Mouse (Mus musculus) CH12F3 (cell line): ENCODE results near the gene Camk1d.
"Not testable (repeated sequence)": the region's sequence is repeated elsewhere in the genome, so short reads cannot be mapped to it uniquely, and the experiment has no call there.

Experiments
- in situ Hi-C: fragments of 300-500 bp; cut with MboI; formaldehyde crosslinking; loops from 2 replicates; pipeline ENCODE4 v1.14.3; 2020; ENCODE audit warnings: low sequenced_read_pairs

Gene Camk1d

GRCm38 (mm10) chr2:5624379-5624778 lies 89.9 kb downstream of the Camk1d start:
- in situ Hi-C loops: no loop called here

- in situ Hi-C loops: no loop called here
These were observed 95.9 kb downstream of the Camk1d start for GRCm38 (mm10) chr2:5618361-5618896.

- in situ Hi-C loops: no loop called here
These were observed 99.4 kb downstream of the Camk1d start for GRCm38 (mm10) chr2:5614896-5615295.

- in situ Hi-C loops: no loop called here
These were observed 100.0 kb downstream of the Camk1d start for GRCm38 (mm10) chr2:5614308-5614705.

GRCm38 (mm10) chr2:5613651-5614307 lies 100.5 kb downstream of the Camk1d start:
- in situ Hi-C loops: no loop called here

- in situ Hi-C loops: no loop called here
These were observed 102.7 kb downstream of the Camk1d start for GRCm38 (mm10) chr2:5611601-5612000.

- in situ Hi-C loops: no loop called here
These were observed 103.8 kb downstream of the Camk1d start for GRCm38 (mm10) chr2:5610521-5610920.

- in situ Hi-C loops: no loop called here
These were observed 106.1 kb downstream of the Camk1d start for GRCm38 (mm10) chr2:5607920-5608841.

- in situ Hi-C loops: no loop called here
These were observed 108.5 kb downstream of the Camk1d start for GRCm38 (mm10) chr2:5605849-5606248.

GRCm38 (mm10) chr2:5602044-5602443 lies 112.3 kb downstream of the Camk1d start:
- in situ Hi-C loops: no loop called here

- in situ Hi-C loops: not testable (repeated sequence)
These were observed 113.1 kb downstream of the Camk1d start for GRCm38 (mm10) chr2:5601243-5601642.

GRCm38 (mm10) chr2:5600183-5600962 lies 113.9 kb downstream of the Camk1d start:
- in situ Hi-C loops: no loop called here

GRCm38 (mm10) chr2:5599713-5600112 lies 114.6 kb downstream of the Camk1d start:
- in situ Hi-C loops: no loop called here

- in situ Hi-C loops: no loop called here
These were observed 115.8 kb downstream of the Camk1d start for GRCm38 (mm10) chr2:5598533-5598932.

GRCm38 (mm10) chr2:5596882-5597281 lies 117.4 kb downstream of the Camk1d start:
- in situ Hi-C loops: no loop called here

GRCm38 (mm10) chr2:5595356-5596191 lies 118.7 kb downstream of the Camk1d start:
- in situ Hi-C loops: no loop called here

- in situ Hi-C loops: no loop called here
These were observed 121.7 kb downstream of the Camk1d start for GRCm38 (mm10) chr2:5592461-5593136.

GRCm38 (mm10) chr2:5590074-5590473 lies 124.2 kb downstream of the Camk1d start:
- in situ Hi-C loops: no loop called here

- in situ Hi-C loops: no loop called here
These were observed 125.2 kb downstream of the Camk1d start for GRCm38 (mm10) chr2:5589163-5589562.
